In the genomic region with DNA sequence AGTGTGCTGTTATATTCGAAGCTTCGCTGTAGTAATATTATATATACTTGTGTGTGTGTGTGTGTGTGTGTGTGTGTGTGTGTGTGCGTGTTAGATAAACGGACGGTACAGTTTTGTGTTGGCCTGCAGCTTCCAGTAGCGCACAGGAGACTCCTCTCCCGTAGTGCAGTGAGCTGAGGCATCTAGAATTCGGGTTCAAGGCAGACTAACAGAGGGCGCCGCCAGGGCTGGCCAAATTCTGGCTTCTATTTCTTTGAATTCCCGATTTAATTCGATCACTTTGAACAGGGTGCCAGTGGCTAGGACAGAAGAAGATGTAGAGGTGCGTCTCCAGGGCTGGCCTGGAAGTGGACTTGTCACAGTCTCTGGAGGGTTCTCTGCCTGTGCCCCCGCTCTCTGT, we compare ENCODE assay signal across 11 mouse cellular contexts. TPM values are rescaled to one million over a fixed set of nuclear protein-coding genes. Genes with fewer than 3 reads are reported as not detected.
DNase-seq lines count a peak whose midpoint lies in the region; ATAC-seq lines count a peak whose summit lies in the region.
"Had no signal": no experiment of that assay in that cellular context is flagged by ENCODE, and none has a peak within 500 bp of the region (broad histone marks: within the 10 kb centered on the region; RNA-seq: fewer than 3 reads in every experiment).

No protein-coding gene starts in this region.

- H3K27me3 ChIP-seq in heart, embryonic 13.5 days (replicated peaks) = peaks cover 88% of the 10 kb centered on the region
- H3K27me3 ChIP-seq in embryonic facial prominence, embryonic 13.5 days = peaks cover 75% of the 10 kb centered on the region
- H3K27me3 ChIP-seq in intestine, embryonic 15.5 days (replicated peaks) = peaks cover 45% of the 10 kb centered on the region
- peaks cover 60% of the 10 kb centered on the region for H3K27me3 ChIP-seq in midbrain, embryonic 15.5 days (replicated peaks)

- ATAC-seq in heart, embryonic 13.5 days (ENCODE audit: extremely low read depth, insufficient number of reproducible peaks, low FRiP score, low TSS enrichment) = no peak
- ATAC-seq in embryonic facial prominence, embryonic 13.5 days (ENCODE audit: insufficient number of reproducible peaks, insufficient read depth, low FRiP score, low TSS enrichment, low read depth) = no peak
- ATAC-seq in intestine, embryonic 15.5 days = no peak
- ATAC-seq in midbrain, embryonic 15.5 days (replicated peaks) = peak; percentile 3; the same call in 1 of the 2 replicates

- H3K4me3 ChIP-seq in heart, embryonic 13.5 days = peak overlapping the region; percentile 71
- H3K4me3 ChIP-seq in embryonic facial prominence, embryonic 13.5 days = peak overlapping the region; percentile 61
- peak overlapping the region; percentile 61; the same call in 1 of the 2 replicates for H3K4me3 ChIP-seq in intestine, embryonic 15.5 days (replicated peaks)
- no peak overlapping the region for H3K4me3 ChIP-seq in midbrain, embryonic 15.5 days

- WGBS in heart, embryonic 13.5 days = 10% methylated on average over 14 of the region's 14 CpGs
- WGBS in embryonic facial prominence, embryonic 13.5 days = 14% methylated on average over 14 of the region's 14 CpGs
- 21% methylated on average over 14 of the region's 14 CpGs for WGBS in intestine, embryonic 15.5 days
- 9% methylated on average over 14 of the region's 14 CpGs for WGBS in midbrain, embryonic 15.5 days

- H3K4me2 ChIP-seq in heart, embryonic 13.5 days = peak overlapping the region; percentile 98
- peak overlapping the region; percentile 100 for H3K4me2 ChIP-seq in embryonic facial prominence, embryonic 13.5 days
- peak overlapping the region; percentile 99 for H3K4me2 ChIP-seq in intestine, embryonic 15.5 days (replicated peaks)
- peak overlapping the region; percentile 99 for H3K4me2 ChIP-seq in midbrain, embryonic 15.5 days

- no peak for DNase-seq in heart, adult 9 months (ENCODE audit: low spot score in 2 of 2)
- DNase-seq in thymus, postnatal 25 days = no peak
- DNase-seq in cerebellum, postnatal 36 days = no peak
- no peak for DNase-seq in MN1 (ENCODE audit: low spot score)
- DNase-seq: B cell, adult 2 months had no signal

- no peak overlapping the region for H3K27ac ChIP-seq in heart, embryonic 13.5 days (replicated peaks)
- no peak overlapping the region for H3K27ac ChIP-seq in embryonic facial prominence, embryonic 13.5 days
- H3K27ac ChIP-seq in intestine, embryonic 15.5 days = no peak overlapping the region
- H3K27ac ChIP-seq in midbrain, embryonic 15.5 days = no peak overlapping the region

- H3K36me3 ChIP-seq in heart, embryonic 13.5 days = no peaks in the 10 kb centered on the region
- H3K36me3 ChIP-seq in embryonic facial prominence, embryonic 13.5 days = no peaks in the 10 kb centered on the region
- H3K36me3 ChIP-seq in intestine, embryonic 15.5 days = no peaks in the 10 kb centered on the region
- H3K36me3 ChIP-seq in midbrain, embryonic 15.5 days (replicated peaks) = no peaks in the 10 kb centered on the region

- peaks cover 17% of the 10 kb centered on the region for H3K4me1 ChIP-seq in heart, embryonic 13.5 days
- H3K4me1 ChIP-seq in embryonic facial prominence, embryonic 13.5 days = peaks cover 19% of the 10 kb centered on the region
- peaks cover 7% of the 10 kb centered on the region for H3K4me1 ChIP-seq in intestine, embryonic 15.5 days (replicated peaks)
- H3K4me1 ChIP-seq in midbrain, embryonic 15.5 days = peaks cover 19% of the 10 kb centered on the region

- H3K9ac ChIP-seq in heart, embryonic 13.5 days = no peak overlapping the region
- H3K9ac ChIP-seq in embryonic facial prominence, embryonic 13.5 days = no peak overlapping the region
- H3K9ac ChIP-seq in intestine, embryonic 15.5 days = no peak overlapping the region
- H3K9ac ChIP-seq in midbrain, embryonic 15.5 days = no peak overlapping the region

- H3K9me3 ChIP-seq in heart, embryonic 13.5 days = no peaks in the 10 kb centered on the region
- H3K9me3 ChIP-seq in embryonic facial prominence, embryonic 13.5 days = no peaks in the 10 kb centered on the region
- no peaks in the 10 kb centered on the region for H3K9me3 ChIP-seq in intestine, embryonic 15.5 days
- no peaks in the 10 kb centered on the region for H3K9me3 ChIP-seq in midbrain, embryonic 15.5 days

RNA-seq across cellular contexts. Expression of a gene that starts 0.6 kb away (rescaled TPM):
- 0.15 and 0.31 TPM in 2 replicates for polyA plus RNA-seq in heart, embryonic 13.5 days (2015; fragmentation: Nextera tagmentation; extraction: Ambion mirVana)
- 30.1 and 31.4 TPM in 2 replicates for polyA plus RNA-seq in embryonic facial prominence, embryonic 13.5 days (2015; fragmentation: Nextera tagmentation; extraction: Ambion mirVana)
- 5.6 and 6.5 TPM in 2 replicates for polyA plus RNA-seq in intestine, embryonic 15.5 days (2015; fragmentation: Nextera tagmentation; extraction: Ambion mirVana)
- 16.1 and 18.8 TPM in 2 replicates for polyA plus RNA-seq in midbrain, embryonic 15.5 days (2015; fragmentation: Nextera tagmentation; extraction: Ambion mirVana)

RNA-seq across cellular contexts. Expression of a gene that starts 10.6 kb away (rescaled TPM):
- not detected in 2 replicates for polyA plus RNA-seq in heart, embryonic 13.5 days (2015; fragmentation: Nextera tagmentation; extraction: Ambion mirVana)
- 0.13 TPM in 1 of 2 replicates, not detected in the other for polyA plus RNA-seq in embryonic facial prominence, embryonic 13.5 days (2015; fragmentation: Nextera tagmentation; extraction: Ambion mirVana)
- 0.09 TPM in 1 of 2 replicates, not detected in the other for polyA plus RNA-seq in intestine, embryonic 15.5 days (2015; fragmentation: Nextera tagmentation; extraction: Ambion mirVana)
- polyA plus RNA-seq in midbrain, embryonic 15.5 days (2015; fragmentation: Nextera tagmentation; extraction: Ambion mirVana) = not detected in 2 replicates
- polyA plus RNA-seq: gonadal fat pad, adult 2 months; spleen, adult 2 months had no signal

RNA-seq across cellular contexts. Expression of a gene that starts 28.3 kb away (rescaled TPM):
- 0.10 and 0.27 TPM in 2 replicates for polyA plus RNA-seq in heart, embryonic 13.5 days (2015; fragmentation: Nextera tagmentation; extraction: Ambion mirVana)
- polyA plus RNA-seq in embryonic facial prominence, embryonic 13.5 days (2015; fragmentation: Nextera tagmentation; extraction: Ambion mirVana) = 20.4 and 22.1 TPM in 2 replicates
- polyA plus RNA-seq in intestine, embryonic 15.5 days (2015; fragmentation: Nextera tagmentation; extraction: Ambion mirVana) = 0.20 and 0.70 TPM in 2 replicates
- 25.7 and 28.4 TPM in 2 replicates for polyA plus RNA-seq in midbrain, embryonic 15.5 days (2015; fragmentation: Nextera tagmentation; extraction: Ambion mirVana)
- polyA plus RNA-seq: spleen, adult 2 months had no signal

RNA-seq across cellular contexts. Expression of a gene that starts 47.2 kb away (rescaled TPM):
- 19.9 and 23.8 TPM in 2 replicates for polyA plus RNA-seq in heart, embryonic 13.5 days (2015; fragmentation: Nextera tagmentation; extraction: Ambion mirVana)
- 1.3 and 1.4 TPM in 2 replicates for polyA plus RNA-seq in embryonic facial prominence, embryonic 13.5 days (2015; fragmentation: Nextera tagmentation; extraction: Ambion mirVana)
- polyA plus RNA-seq in intestine, embryonic 15.5 days (2015; fragmentation: Nextera tagmentation; extraction: Ambion mirVana) = 0.06 and 0.19 TPM in 2 replicates
- polyA plus RNA-seq in midbrain, embryonic 15.5 days (2015; fragmentation: Nextera tagmentation; extraction: Ambion mirVana) = 0.89 and 0.97 TPM in 2 replicates
- polyA plus RNA-seq: spleen, adult 2 months had no signal

Comparison
In these comparisons a context has a peak if more than half of its experiments do, and no peak if none do; other contexts are left out.
1. RNA of a gene that starts 28.3 kb away (polyA plus RNA-seq): 25.7 to 28.4 TPM in midbrain, embryonic 15.5 days and 20.4 to 22.1 TPM in embryonic facial prominence, embryonic 13.5 days; 0.20 to 0.70 TPM in intestine, embryonic 15.5 days and 0.10 to 0.27 TPM in heart, embryonic 13.5 days; every median in the first group is over 10 times any median in the second.
2. Peak in every context shown above with its lines, with median percentiles within 50 percentile points of each other: H3K4me2 ChIP-seq.